Mouse (Mus musculus) natural killer cell, adult 2 months (primary cell): ENCODE measurements at regions not wholly inside any gene's neighbourhood (a gene's known extent, or its start where the extent isn't known, plus 50 kb on each side); places are given as distances from the start of the nearest gene placed in this dataset.

Source experiments
- DNase-seq, 2 experiments: peaks; one replicate each; pipeline ENCODE4 v3.0.0; 2022; ENCODE audit warnings: low spot score in 2 of 2

DNA sequence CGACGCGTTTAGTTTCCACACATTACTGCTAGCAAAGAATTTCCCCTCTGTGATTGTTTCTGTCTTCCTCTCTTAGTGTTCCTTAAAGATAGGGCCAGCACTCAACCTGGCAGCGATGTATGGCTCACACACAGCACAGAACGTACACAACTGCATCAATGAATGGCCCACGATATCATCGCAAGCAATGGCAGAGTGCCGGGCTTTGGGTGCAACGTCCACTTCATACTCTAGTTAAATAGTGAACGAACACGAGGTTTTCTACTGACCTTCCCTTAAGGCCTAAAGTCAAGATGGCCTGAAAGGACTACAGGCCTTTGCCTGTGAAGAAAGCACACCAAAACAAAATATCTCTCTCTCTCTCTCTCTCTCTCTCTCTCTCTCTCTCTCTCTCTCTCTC lies 51.4 kb upstream of the Mpp6 start:
- DNase-seq: no peak

DNA sequence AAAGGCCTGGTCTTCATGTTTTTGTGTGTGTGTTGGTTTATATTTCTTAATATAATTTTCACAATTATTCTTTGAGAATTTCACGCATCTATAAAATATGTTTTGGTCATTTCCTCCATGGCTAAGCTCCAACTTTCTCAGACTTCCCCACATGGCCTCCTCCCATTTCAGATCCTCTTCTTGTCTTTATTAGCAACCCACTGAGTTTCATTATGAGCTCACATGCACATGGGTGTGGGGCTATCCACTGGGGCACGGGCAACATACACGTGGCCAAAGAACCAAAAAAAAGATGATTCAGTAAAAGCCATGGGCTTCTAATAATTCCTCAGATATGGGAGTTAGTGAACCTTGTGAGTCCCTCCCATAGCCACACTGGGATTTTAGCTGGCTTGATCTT lies 50.1 kb upstream of the Mpp6 start:
- DNase-seq: no peak
